Mouse (Mus musculus): Measurements from ENCODE around the gene Atxn2l.
"Not testable (repeated sequence)": the region's sequence is repeated elsewhere in the genome, so short reads cannot be mapped to it uniquely, and the experiment has no call there.

Atxn2l gene

DNA sequence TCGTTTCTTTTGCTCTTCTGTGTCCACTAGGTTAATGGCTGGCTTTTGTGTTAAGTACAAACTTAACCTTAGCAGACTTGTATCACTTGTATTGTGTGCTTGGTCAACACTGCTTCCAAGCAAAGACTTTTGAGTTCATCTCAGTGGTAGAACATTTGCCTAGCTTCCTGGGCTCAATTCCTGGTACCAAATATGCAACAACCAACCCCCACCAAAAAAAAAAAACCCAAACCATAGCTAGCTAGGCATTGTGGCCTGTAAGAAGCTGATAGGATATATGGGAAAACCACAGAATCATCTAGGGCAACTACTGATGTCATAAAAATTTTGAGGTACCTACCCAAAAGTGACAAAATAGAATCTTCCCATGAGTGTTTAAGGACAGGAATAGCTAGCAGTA is 12.2 kb downstream of the Atxn2l start:
- no peak for DNase-seq (ENCODE audit: low spot score in 2 of 2)

- not testable (repeated sequence) for DNase-seq (ENCODE audit: low spot score in 2 of 2)
These were observed 15.4 kb downstream of the Atxn2l start for GRCm38 (mm10) chr7:126487617-126488385.

DNA sequence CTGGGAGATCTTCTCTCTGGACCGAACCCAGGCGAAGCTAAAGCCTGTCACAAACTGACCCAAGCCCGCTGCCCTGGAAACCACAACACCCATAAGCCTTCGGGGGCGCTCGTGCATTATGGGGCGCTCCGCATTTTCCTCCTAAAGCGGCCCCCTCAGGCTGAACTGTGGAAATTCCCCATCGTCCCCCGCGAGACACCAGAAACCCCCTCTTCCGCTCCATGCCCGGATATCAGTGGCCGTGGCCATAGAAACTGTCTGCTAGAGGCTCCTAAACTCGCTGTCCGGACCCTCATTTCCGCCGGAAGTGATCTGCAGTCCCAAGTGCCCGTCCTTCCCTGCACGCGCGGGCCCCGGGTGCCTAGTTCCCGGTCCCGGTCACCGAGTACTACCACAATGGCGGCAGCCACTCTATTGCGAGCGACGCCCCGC is 16.2 kb downstream of the Atxn2l start, which contains the start of gene Tufm:
TSS of gene Tufm (plus strand) at position 310 of the 432 bp plus-strand sequence.
- DNase-seq (ENCODE audit: low spot score in 2 of 2) = peak; percentile 97

GRCm38 (mm10) chr7:126482392-126482871 is 20.8 kb downstream of the Atxn2l start:
- DNase-seq (ENCODE audit: low spot score in 2 of 2) = peak; percentile 76 to 81

DNA sequence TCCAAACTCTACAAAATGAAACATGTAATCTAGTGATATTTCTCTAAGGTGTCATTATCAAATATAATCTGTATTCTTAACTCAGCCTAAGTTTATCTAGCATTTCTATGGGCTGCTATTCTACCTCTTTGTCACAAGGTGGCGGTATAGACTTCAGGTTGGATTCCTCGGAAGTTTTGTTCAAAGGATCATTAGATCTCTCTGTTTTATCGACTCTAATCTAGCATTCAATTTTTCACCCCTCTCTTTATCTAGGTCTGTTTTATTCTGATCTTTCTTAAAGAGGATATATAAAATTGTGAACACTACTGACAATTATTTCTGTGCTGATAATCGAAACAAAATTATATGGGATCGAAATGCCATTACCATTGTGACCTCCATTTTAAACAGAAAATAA is 21.5 kb downstream of the Atxn2l start:
- no peak for DNase-seq (ENCODE audit: low spot score in 2 of 2)

DNA sequence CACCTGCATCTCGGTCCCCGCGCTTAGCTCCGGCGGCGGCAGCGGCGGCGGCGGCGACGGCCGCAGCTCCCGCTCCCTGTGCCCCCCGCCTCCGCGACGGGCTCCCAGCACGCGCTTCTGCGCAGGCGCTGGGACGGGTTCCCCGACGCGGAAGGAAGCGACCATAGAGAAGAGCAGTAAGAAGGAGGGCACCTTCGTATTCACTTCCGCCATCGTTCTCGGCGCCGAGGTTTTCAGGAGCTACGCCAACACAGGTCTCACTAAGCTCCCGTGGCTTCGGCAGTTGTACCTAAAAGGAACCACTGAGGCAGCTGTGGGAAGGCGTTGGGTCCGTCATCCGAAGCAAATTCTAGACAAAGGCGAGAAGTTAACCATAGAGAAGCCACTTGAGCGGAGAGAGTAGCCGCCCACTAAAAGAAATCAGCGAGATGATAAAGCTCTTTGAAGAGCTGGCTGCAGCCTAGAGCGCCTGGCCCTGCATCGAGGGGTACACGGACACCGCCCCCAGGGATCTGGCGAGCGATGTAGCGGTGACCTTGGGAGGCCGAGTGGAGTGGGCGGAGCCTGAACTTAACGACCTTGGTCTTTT is 28.1 kb downstream of the Atxn2l start, which contains the start of gene Sh2b1:
TSS of gene Sh2b1 (minus strand) at position 432 of the 589 bp plus-strand sequence.
- DNase-seq (ENCODE audit: low spot score in 2 of 2) = peak; percentile 88 to 91

GRCm38 (mm10) chr7:126474486-126474955 is 28.7 kb downstream of the Atxn2l start:
- DNase-seq (ENCODE audit: low spot score in 2 of 2) = no peak

- no peak for DNase-seq (ENCODE audit: low spot score in 2 of 2)
These were observed 29.7 kb downstream of the Atxn2l start for GRCm38 (mm10) chr7:126473470-126474086.

GRCm38 (mm10) chr7:126472713-126473112 is 30.5 kb downstream of the Atxn2l start:
- DNase-seq (ENCODE audit: low spot score in 2 of 2) = no peak

GRCm38 (mm10) chr7:126472306-126472705 is 30.9 kb downstream of the Atxn2l start:
- DNase-seq (ENCODE audit: low spot score in 2 of 2) = peak; percentile 47 to 56

- DNase-seq (ENCODE audit: low spot score in 2 of 2) = no peak
These were observed 31.4 kb downstream of the Atxn2l start for GRCm38 (mm10) chr7:126471853-126472252.

GRCm38 (mm10) chr7:126471361-126471760 is 31.9 kb downstream of the Atxn2l start:
- no peak for DNase-seq (ENCODE audit: low spot score in 2 of 2)

- DNase-seq (ENCODE audit: low spot score in 2 of 2) = peak; percentile 55 to 57
These were observed 33.2 kb downstream of the Atxn2l start for GRCm38 (mm10) chr7:126470077-126470476.

DNA sequence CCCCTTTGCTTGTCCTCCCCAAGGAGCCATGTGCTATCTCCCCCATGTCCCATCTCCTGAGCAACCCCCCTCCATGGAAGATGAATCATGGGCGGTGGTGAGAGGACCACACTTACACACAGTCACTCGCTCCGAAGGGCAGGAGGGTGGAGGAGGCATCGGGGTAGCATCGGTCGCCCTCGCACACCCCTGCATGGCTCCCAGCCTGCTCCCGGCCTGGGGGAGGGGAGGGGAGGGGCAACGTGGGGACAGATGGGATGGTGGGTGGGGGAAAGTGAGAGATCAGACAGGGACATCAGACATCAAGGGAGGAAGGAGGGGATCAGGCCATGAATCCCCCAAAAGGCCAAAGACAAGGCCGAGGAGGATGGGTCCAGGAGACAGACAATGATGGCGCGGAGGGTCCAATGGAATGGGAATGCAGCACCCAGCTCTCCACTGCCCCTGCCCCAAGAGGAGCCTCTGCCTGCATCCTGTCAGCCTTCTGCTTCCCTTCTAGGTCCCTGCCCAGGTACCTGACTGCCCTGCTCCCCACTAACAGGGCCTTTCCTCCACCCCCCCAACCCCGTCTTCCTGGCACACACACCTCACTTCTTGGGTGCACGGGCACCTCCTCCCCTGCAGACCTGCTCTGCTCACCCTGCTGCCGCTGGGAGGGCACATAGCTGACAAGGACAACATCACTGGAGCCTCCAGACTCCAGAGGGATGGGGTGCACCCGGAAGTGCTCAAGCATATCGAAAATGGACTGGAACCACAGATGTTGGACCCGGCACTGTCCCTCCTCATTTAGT is 35.2 kb downstream of the Atxn2l start:
- DNase-seq (ENCODE audit: low spot score in 2 of 2) = no peak

- peak; percentile 60 to 67 for DNase-seq (ENCODE audit: low spot score in 2 of 2)
These were observed 36.0 kb downstream of the Atxn2l start for GRCm38 (mm10) chr7:126467271-126467670.

GRCm38 (mm10) chr7:126466707-126467106 is 36.5 kb downstream of the Atxn2l start:
- no peak for DNase-seq (ENCODE audit: low spot score in 2 of 2)

- DNase-seq (ENCODE audit: low spot score in 2 of 2) = no peak
These were observed 37.1 kb downstream of the Atxn2l start for GRCm38 (mm10) chr7:126466116-126466515.

- DNase-seq (ENCODE audit: low spot score in 2 of 2) = no peak
These were observed 37.8 kb downstream of the Atxn2l start for GRCm38 (mm10) chr7:126465246-126466030.

GRCm38 (mm10) chr7:126464836-126465235 is 38.4 kb downstream of the Atxn2l start:
- no peak for DNase-seq (ENCODE audit: low spot score in 2 of 2)

- peak; percentile 38 to 55 for DNase-seq (ENCODE audit: low spot score in 2 of 2)
These were observed 39.1 kb downstream of the Atxn2l start for GRCm38 (mm10) chr7:126464121-126464520.

GRCm38 (mm10) chr7:126463547-126463946 is 39.7 kb downstream of the Atxn2l start:
- no peak for DNase-seq (ENCODE audit: low spot score in 2 of 2)

Data from spleen, postnatal 36 days (tissue).